Mouse (Mus musculus) mouse trophoblast stem cell (cell line): ENCODE measurements around the gene Ptov1.

ENCODE experiments used
- in situ Hi-C, 2 experiments: fragments of 300-500 bp; cut with MseI, MboI; formaldehyde crosslinking; loops; 2 replicates in 1 of 2; 3 replicates in 1 of 2; pipeline ENCODE4 v1.15.1; 2025

Ptov1 gene

GRCm38 (mm10) chr7:44814952-44815553 lies 54.5 kb downstream of the Ptov1 start:
- in situ Hi-C loops = no loop called here

- in situ Hi-C loops = no loop called here
Measured at GRCm38 (mm10) chr7:44814423-44814822, 55.2 kb downstream of the Ptov1 start.

- in situ Hi-C loops = no loop called here
Measured at GRCm38 (mm10) chr7:44813985-44814384, 55.6 kb downstream of the Ptov1 start.
